Mouse (Mus musculus) heart, embryonic 12.5 days (tissue): ENCODE data around the gene Id3. TPM values are rescaled to one million over a fixed set of nuclear protein-coding genes. Genes with fewer than 3 reads are reported as not detected.

Experiments used
- ATAC-seq: fragments of 200-750 bp; cut with Nextera tagmentation; 2 replicates; pipeline ENCODE4 v1.8.0; 2017; ENCODE audit warnings: moderate TSS enrichment, moderate library complexity; ENCODE audit not compliant: insufficient number of reproducible peaks, low FRiP score
- H3K27ac ChIP-seq: fragments of 300-500 bp; sonication (generic); 2 replicates; pipeline ENCODE4 v1.5.1; 2016; ENCODE audit warnings: mild to moderate bottlenecking, moderate library complexity; ENCODE audit not compliant: poor library complexity, severe bottlenecking
- H3K27me3 ChIP-seq: fragments of 300-500 bp; sonication (generic); replicated peaks from 2 replicates; pipeline ENCODE4 v1.6.1; 2016; ENCODE audit warnings: mild to moderate bottlenecking, moderate library complexity
- H3K36me3 ChIP-seq: fragments of 300-500 bp; sonication (generic); 2 replicates; pipeline ENCODE4 v1.6.1; 2016; ENCODE audit warnings: mild to moderate bottlenecking, moderate library complexity
- H3K4me1 ChIP-seq: fragments of 300-500 bp; sonication (generic); replicated peaks from 2 replicates; pipeline ENCODE4 v1.6.1; 2016; ENCODE audit warnings: mild to moderate bottlenecking
- H3K4me2 ChIP-seq: fragments of 300-500 bp; sonication (generic); 2 replicates; pipeline ENCODE4 v1.6.1; 2016; ENCODE audit warnings: mild to moderate bottlenecking, moderate library complexity
- H3K4me3 ChIP-seq: fragments of 300-500 bp; sonication (generic); 2 replicates; pipeline ENCODE4 v1.5.1; 2016; ENCODE audit warnings: mild to moderate bottlenecking
- H3K9ac ChIP-seq: fragments of 300-500 bp; sonication (generic); 2 replicates; pipeline ENCODE4 v1.6.1; 2016; ENCODE audit warnings: mild to moderate bottlenecking, moderate library complexity
- H3K9me3 ChIP-seq: fragments of 300-500 bp; sonication (generic); replicated peaks from 2 replicates; pipeline ENCODE4 v1.6.1; 2016; ENCODE audit warnings: mild to moderate bottlenecking, moderate library complexity
- WGBS: fragments of 180-500 bp; shearing (Covaris S2); methylation state at CpG from one replicate; pipeline ENCODE4 v1.1.7; 2016; 5-methylcytosine and 5-hydroxymethylcytosine counted together
- polyA plus RNA-seq: library from polyadenylated mRNA; unstranded; fragments of >200 nt; fragmentation: Nextera tagmentation; extraction: Ambion mirVana; gene quantifications from 2 replicates; pipeline ENCODE4 v1.2.1, GENCODE M21; 2016

The Id3 gene
- polyA plus RNA-seq, 1 experiment from 2014 or later: 320 TPM

DNA sequence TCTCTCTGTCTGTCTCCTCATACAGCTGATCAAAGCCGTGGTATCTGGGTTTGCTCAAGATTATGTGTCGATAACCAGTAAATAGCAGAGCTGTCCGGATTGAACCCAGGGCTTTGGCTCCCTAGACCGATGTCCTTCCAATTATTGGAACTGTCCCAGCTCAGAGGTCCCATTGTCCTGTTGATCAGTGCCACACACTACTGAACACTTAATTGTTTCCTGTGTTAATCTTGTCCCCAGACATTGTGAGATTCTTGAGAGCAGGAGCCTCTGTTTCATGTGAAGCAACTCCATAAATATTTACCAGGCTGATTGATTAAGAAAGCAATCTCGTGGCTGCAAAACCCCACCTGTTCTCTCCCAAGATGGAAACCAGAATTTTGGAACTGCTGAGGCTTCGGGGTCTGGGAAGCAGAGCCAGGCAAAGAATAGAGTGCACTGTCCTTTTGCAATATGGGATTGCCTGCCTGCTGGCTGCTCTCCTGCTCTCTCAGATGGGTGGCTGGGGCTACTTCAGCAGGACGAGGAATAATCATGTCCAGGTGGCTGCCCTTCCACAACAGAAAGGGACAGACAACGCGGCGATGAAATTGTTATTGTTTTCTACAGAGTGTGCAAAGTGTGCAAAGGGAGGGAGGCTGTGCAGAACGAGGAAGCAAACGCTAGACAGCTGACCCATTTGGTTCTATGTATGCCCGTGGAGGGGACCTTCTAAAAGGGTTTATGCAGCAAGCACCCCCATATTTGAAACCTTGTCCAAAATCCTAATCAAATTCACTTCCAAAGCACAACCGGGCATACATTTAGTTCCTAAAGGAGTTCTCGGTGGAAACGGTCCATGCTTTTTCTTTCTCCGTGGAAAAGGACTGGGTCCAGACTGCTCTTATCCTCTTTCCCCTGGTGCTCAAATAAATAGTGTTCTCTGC, 767 bp upstream of the Id3 start:
- Histone ChIP-seq H3K4me2 (peak overlapping the region; percentile 70), H3K4me1 (peaks cover 67% of the 10 kb centered on the region), H3K4me3 (peak overlapping the region; percentile 72), H3K27me3 (0 out of 2 replicates have a peak, but pooled peaks cover 3% of the 10 kb centered on the region), H3K27ac (peak overlapping the region; percentile 99), H3K9me3 (no peaks in the 10 kb centered on the region), H3K36me3 (no peaks in the 10 kb centered on the region), H3K9ac (peak overlapping the region; percentile 71)
- no peak for ATAC-seq
- WGBS: 14% methylated on average over 17 of the region's 17 CpGs

DNA sequence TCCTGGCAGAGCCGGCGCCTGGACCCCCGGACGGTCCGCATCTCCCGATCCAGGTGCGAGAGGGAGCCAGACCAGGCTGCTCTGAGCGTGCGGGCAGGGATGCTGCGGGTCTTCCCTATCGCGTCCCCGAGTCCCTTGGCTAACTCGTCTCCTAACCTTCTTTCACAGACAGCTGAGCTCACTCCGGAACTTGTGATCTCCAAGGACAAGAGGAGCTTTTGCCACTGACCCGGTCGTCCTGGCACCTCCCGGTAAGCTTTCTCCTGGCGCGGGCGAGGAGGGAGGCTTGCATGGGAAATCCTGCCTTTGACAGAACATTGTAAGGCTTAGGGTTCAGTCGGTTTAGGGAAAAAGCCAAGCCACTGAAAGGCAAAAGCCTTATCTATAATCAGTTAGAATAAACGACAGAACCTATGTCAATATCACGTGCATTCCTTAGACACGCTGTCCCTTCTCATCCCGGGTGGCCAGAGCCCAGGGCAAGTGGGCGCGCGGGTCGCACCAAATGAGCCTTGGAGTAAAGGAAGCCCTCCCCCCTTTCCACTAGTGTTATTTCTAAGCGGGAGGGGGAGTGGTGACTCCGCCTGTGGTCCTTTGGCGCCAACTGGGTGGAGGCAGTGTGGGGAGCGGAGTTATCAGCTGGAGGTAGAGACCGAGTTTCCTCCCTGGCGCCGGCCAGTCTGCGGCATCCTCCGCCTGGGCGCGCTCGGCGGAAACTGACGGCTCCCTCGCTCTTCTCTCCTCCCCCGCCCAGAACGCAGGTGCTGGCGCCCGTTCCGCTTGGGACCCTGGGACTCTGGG, 1.0 kb downstream of the Id3 start:
- under 1% methylated on average over 50 of the region's 50 CpGs for WGBS
- Histone ChIP-seq H3K36me3 (no peaks in the 10 kb centered on the region), H3K27me3 (no peaks in the 10 kb centered on the region), H3K4me2 (peak overlapping the region; percentile 70), H3K9me3 (no peaks in the 10 kb centered on the region), H3K27ac (peak overlapping the region; percentile 97), H3K4me3 (peak overlapping the region; percentile 72), H3K9ac (peak overlapping the region; percentile 91), H3K4me1 (peaks cover 69% of the 10 kb centered on the region)
- ATAC-seq: peak; percentile 36

DNA sequence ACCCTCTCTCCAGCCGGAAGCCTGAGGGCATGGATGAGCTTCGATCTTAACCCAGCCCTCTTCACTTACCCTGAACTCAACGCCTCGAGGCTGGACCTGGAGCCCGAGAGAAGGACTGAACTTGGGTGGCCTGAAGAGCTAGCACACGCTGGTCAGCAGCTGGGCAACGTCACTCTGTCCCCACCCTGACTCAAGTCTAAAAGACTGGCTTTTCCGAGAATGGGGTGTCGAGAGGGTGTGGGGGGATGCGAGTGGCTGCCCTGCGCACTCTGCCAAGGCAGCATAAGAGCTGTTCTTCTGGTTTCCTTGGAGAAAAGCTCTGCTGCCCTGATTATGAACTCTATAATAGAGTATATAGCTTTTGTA, 1.6 kb downstream of the Id3 start:
- peaks cover 63% of the 10 kb centered on the region for H3K4me1 ChIP-seq

DNA sequence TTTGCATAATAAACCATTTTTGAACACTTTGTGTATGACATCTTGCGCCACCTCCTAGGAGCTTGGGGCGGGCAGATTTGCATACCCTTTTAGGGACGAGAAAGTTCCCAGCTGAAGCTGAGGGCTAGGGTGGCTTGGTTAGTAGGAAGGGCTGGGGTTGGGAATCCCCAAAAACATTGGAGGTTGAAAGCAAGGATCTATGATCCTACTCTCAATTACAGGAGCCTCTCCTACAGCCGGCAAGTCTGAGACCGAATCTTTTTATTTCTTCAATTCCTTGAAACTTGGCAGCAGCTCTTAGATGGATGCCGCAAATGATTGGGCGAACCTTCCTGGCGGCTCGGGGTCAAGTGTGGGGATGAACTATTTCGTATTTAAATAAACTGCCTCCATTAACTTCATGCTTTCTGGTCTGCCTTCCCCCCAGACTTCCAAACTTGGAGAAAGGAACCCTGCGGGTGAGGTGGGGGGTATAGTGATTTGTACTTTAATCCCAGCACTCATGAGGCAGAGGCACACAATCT, 2.1 kb downstream of the Id3 start:
- peak overlapping the region; percentile 72 for H3K4me3 ChIP-seq
- ATAC-seq: no peak
- H3K9me3 ChIP-seq: no peaks in the 10 kb centered on the region
- H3K36me3 ChIP-seq: no peaks in the 10 kb centered on the region
- H3K4me1 ChIP-seq: peaks cover 67% of the 10 kb centered on the region
- peak overlapping the region; percentile 91 for H3K9ac ChIP-seq
- 23% methylated on average over 11 of the region's 11 CpGs for WGBS
- peak overlapping the region; percentile 97 for H3K27ac ChIP-seq
- peak overlapping the region; percentile 70 for H3K4me2 ChIP-seq
- H3K27me3 ChIP-seq: no peaks in the 10 kb centered on the region

More for the DNA sequence above, 1.6 kb downstream of the Id3 start:
- Histone ChIP-seq H3K4me2 (peak overlapping the region; percentile 70), H3K4me3 (peak overlapping the region; percentile 72), H3K9ac (peak overlapping the region; percentile 91), H3K27ac (peak overlapping the region; percentile 97), H3K36me3 (no peaks in the 10 kb centered on the region), H3K9me3 (no peaks in the 10 kb centered on the region), H3K27me3 (no peaks in the 10 kb centered on the region)
- ATAC-seq: no peak
- WGBS: 2% methylated on average over 11 of the region's 11 CpGs

DNA sequence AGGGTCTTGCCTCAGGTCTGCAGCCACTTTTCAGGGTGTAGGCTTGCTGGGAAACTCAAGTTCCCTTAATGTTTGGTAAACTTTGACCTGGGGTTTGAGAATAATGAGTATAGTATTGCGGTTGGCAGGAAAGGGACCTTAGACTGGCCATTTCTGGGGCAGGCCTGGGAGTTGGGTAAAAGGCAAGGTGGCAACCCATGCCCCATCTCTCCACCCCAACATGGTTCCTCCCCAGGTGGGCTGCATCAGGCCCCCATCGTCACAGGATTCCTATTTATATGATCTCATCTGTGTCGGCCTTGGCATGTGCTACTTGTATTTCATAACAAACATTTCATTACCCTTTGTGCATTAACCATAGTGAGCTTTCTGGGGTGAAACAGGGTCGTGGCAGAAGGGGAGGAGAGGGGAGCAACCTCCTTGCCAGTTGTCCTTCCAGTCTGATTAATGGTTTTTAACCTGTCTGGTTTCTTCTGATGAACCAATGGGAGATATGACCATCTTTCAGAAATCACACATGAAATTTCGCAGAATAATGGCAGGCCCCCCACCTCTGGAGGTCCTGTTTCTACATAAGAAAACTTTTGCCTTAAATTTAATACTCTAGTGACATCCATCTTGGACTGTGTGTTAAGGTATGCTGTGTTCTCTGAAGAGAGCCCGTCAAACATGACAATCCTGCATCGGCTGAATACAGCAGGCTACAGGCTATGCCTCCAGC, 2.9 kb downstream of the Id3 start:
- Histone ChIP-seq H3K9ac (peak overlapping the region; percentile 91), H3K4me3 (peak overlapping the region; percentile 72), H3K36me3 (no peaks in the 10 kb centered on the region), H3K4me1 (peaks cover 63% of the 10 kb centered on the region), H3K27ac (peak overlapping the region; percentile 97), H3K9me3 (no peaks in the 10 kb centered on the region), H3K4me2 (peak overlapping the region; percentile 70), H3K27me3 (0 out of 2 replicates have a peak, but pooled peaks cover 7% of the 10 kb centered on the region)
- ATAC-seq: no peak
- 18% methylated on average over 7 of the region's 7 CpGs for WGBS

DNA sequence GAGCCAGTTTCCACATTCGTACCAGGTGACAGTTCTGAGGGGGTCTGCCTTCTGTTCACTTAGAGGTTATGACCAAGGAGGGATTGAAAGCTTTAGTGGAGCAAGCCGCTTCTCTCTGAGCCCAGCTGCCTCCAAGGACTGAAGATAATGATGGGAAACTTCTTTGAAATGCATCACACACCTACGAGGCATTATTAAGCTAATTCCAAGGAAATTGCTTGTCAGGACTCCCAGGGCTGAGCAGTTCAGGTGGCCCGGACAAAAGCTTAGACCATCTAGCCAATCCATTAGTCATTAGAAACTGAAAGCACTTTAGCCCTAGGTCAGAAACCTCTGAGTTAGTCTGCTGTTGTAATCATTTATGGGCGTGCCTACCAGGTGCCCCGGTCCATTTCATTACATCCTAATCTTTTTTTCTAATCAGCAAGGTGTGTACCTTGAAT, 3.4 kb downstream of the Id3 start:
- H3K4me2 ChIP-seq: peak overlapping the region; percentile 70
- peak overlapping the region; percentile 97 for H3K27ac ChIP-seq
- H3K4me3 ChIP-seq: peak overlapping the region; percentile 72
- H3K27me3 ChIP-seq: 0 out of 2 replicates have a peak, but pooled peaks cover 9% of the 10 kb centered on the region
- H3K9ac ChIP-seq: peak overlapping the region; percentile 91
- H3K36me3 ChIP-seq: no peaks in the 10 kb centered on the region
- 10% methylated on average over 6 of the region's 6 CpGs for WGBS
- peaks cover 58% of the 10 kb centered on the region for H3K4me1 ChIP-seq
- no peak for ATAC-seq
- H3K9me3 ChIP-seq: no peaks in the 10 kb centered on the region

DNA sequence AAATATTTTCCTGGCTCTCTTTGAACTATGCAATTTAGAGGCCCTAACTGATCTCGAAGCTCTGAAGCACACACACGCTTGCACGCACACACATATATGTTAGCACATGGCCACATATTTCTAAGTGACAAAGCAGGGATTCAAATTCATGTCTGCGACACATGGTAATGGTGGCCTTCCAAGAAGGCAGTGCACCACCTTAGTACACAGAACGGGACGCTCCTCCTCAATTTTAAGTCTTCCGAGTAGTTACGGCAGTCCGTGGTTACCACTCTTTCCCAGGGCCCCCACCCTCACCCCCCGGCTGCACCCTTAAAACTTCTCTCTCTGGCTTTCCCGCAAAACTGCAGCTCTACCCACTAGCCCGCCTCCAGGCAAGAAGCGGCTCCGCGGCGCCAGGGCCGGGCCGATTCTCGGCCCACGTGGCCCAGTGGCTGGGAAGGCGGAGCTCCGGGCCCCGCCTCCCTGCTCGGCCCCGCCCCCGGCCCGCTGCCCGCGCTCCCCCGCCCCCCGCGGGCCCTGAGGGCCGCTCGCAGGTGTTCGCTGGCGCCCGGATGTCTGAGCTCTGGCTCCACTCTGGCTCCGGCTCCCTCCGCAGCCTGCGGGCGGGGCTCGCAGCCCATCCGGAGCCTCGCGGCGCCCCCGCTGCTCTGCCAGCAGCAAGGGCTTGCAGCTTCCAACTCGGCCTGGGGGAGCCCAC, 4.3 kb downstream of the Id3 start:
- peak overlapping the region; percentile 69 for H3K4me2 ChIP-seq
- peak overlapping the region; percentile 60 for H3K9ac ChIP-seq
- no peaks in the 10 kb centered on the region for H3K36me3 ChIP-seq
- peak overlapping the region; percentile 43 for H3K4me3 ChIP-seq
- peak overlapping the region; percentile 97 for H3K27ac ChIP-seq
- H3K4me1 ChIP-seq: peaks cover 49% of the 10 kb centered on the region
- no peaks in the 10 kb centered on the region for H3K9me3 ChIP-seq
- H3K27me3 ChIP-seq: 0 out of 2 replicates have a peak, but pooled peaks cover 9% of the 10 kb centered on the region
- WGBS: under 1% methylated on average over 48 of the region's 48 CpGs
- peak; percentile 78 for ATAC-seq

DNA sequence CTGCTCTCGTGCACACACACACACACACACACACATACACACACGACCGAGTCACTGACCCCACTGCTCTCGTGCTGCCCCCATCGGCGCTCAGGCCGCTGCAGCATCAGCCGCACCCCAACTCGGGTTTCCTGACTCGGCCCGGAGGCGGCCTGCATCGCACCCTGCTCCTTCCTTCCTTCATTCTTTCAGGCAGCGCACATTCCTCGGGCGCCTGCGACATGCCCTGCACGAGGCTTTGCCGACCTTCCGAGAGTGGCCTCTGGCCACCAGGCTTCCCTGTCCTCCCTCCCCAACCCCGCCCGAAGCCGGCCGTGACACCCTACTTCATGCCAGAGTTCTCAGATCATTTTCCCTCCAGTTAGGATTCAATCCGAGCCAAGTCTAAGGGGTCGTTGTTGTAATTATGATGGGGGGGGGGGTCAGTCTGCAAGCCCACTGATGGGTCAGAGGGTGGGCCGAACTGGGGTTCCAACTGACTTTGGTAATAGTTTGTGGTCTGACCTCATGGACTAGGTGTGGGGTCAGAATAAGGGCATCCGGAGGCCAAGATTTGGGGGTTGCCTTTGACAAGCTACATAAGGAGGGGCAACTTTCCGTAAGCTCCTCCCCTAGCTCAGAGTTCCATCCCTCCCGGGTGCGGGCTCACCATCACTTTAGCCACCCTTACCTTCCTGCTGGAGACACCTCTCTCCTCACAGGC, 5.2 kb downstream of the Id3 start:
- Histone ChIP-seq H3K4me1 (peaks cover 43% of the 10 kb centered on the region), H3K36me3 (no peaks in the 10 kb centered on the region), H3K27ac (peak overlapping the region; percentile 97), H3K4me2 (peak overlapping the region; percentile 69), H3K9me3 (no peaks in the 10 kb centered on the region), H3K27me3 (0 out of 2 replicates have a peak, but pooled peaks cover 9% of the 10 kb centered on the region), H3K4me3 (peak overlapping the region; percentile 43), H3K9ac (peak overlapping the region; percentile 60)
- peak; percentile 26 for ATAC-seq
- WGBS: 8% methylated on average over 31 of the region's 31 CpGs

DNA sequence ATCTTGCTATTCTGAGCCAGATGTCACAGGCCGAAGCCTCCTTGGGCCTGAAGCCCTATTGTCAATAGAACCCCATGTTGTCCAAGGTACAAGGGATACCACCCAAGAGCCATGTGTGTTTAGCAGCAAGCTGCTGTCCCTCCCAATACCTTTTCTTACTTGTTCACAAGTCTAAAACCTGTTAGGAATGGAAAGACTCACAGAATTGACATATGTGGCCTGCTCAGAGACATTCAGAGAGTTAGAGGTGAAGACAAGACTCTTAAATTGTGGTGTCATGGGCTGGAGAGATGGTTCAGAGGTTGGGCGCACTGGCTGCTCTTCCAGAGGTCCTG, 5.7 kb downstream of the Id3 start:
- WGBS: 83% methylated on average over 2 of the region's 2 CpGs
- Histone ChIP-seq H3K36me3 (no peaks in the 10 kb centered on the region), H3K4me3 (no peak overlapping the region), H3K27ac (peak overlapping the region; percentile 97), H3K27me3 (0 out of 2 replicates have a peak, but pooled peaks cover 9% of the 10 kb centered on the region), H3K4me2 (no peak overlapping the region), H3K4me1 (peaks cover 43% of the 10 kb centered on the region), H3K9ac (no peak overlapping the region), H3K9me3 (no peaks in the 10 kb centered on the region)
- no peak for ATAC-seq
